Mouse (Mus musculus): ENCODE results near the gene Srpr.
A peak's percentile ranks its signal among the peaks of the same experiment; 100 is the strongest.

Srpr gene

GRCm38 (mm10) chr9:35199772-35200471, at the start of gene Srpr, which contains the start of gene Tirap:
Gene Srpr (plus strand): TSS chr9:35200175.
Gene Tirap (minus strand): TSS chr9:35200291.
- peak; percentile 83 for DNase-seq (ENCODE audit: low spot score)

- DNase-seq (ENCODE audit: low spot score): no peak
Observed at GRCm38 (mm10) chr9:35152923-35153322, 47.1 kb upstream of the Srpr start.

- peak; percentile 35 for DNase-seq (ENCODE audit: low spot score)
Observed at GRCm38 (mm10) chr9:35156002-35156710, 43.8 kb upstream of the Srpr start.

GRCm38 (mm10) chr9:35156862-35157261, 43.1 kb upstream of the Srpr start:
- DNase-seq (ENCODE audit: low spot score): no peak

GRCm38 (mm10) chr9:35158477-35158876, 41.5 kb upstream of the Srpr start:
- no peak for DNase-seq (ENCODE audit: low spot score)

- DNase-seq (ENCODE audit: low spot score): no peak
Observed at GRCm38 (mm10) chr9:35160662-35161061, 39.3 kb upstream of the Srpr start.

- no peak for DNase-seq (ENCODE audit: low spot score)
Observed at GRCm38 (mm10) chr9:35161721-35162120, 38.3 kb upstream of the Srpr start.

- no peak for DNase-seq (ENCODE audit: low spot score)
Observed at GRCm38 (mm10) chr9:35163011-35163690, 36.8 kb upstream of the Srpr start.

GRCm38 (mm10) chr9:35164142-35164874, 35.7 kb upstream of the Srpr start:
- DNase-seq (ENCODE audit: low spot score): no peak

- no peak for DNase-seq (ENCODE audit: low spot score)
Observed at GRCm38 (mm10) chr9:35166144-35166797, 33.7 kb upstream of the Srpr start.

- no peak for DNase-seq (ENCODE audit: low spot score)
Observed at GRCm38 (mm10) chr9:35166798-35167635, 33.0 kb upstream of the Srpr start.

GRCm38 (mm10) chr9:35170071-35170470, 29.9 kb upstream of the Srpr start:
- DNase-seq (ENCODE audit: low spot score): no peak

- DNase-seq (ENCODE audit: low spot score): no peak
Observed at GRCm38 (mm10) chr9:35173331-35173730, 26.6 kb upstream of the Srpr start.

GRCm38 (mm10) chr9:35175251-35176123, 24.5 kb upstream of the Srpr start, which contains the start of gene Dcps:
Gene Dcps (minus strand): TSS chr9:35176061.
- peak; percentile 96 for DNase-seq (ENCODE audit: low spot score)

GRCm38 (mm10) chr9:35176124-35176659, 23.8 kb upstream of the Srpr start:
- DNase-seq (ENCODE audit: low spot score): no peak

- no peak for DNase-seq (ENCODE audit: low spot score)
Observed at GRCm38 (mm10) chr9:35182832-35183231, 17.1 kb upstream of the Srpr start.

GRCm38 (mm10) chr9:35183359-35183758, 16.6 kb upstream of the Srpr start:
- no peak for DNase-seq (ENCODE audit: low spot score)

GRCm38 (mm10) chr9:35186430-35186829, 13.5 kb upstream of the Srpr start:
- DNase-seq (ENCODE audit: low spot score): no peak

- no peak for DNase-seq (ENCODE audit: low spot score)
Observed at GRCm38 (mm10) chr9:35187351-35187903, 12.5 kb upstream of the Srpr start.

All from layer of hippocampus, adult 11-12 months (tissue).